Mouse (Mus musculus) spleen, adult 2 months (tissue): ENCODE measurements around the gene St3gal2.

Source experiments
- CTCF ChIP-seq: fragments of 200-500 bp; IDR thresholded peaks from 2 replicates; pipeline ENCODE4 v1.5.1; 2011; ENCODE audit warnings: mild to moderate bottlenecking, inconsistent platforms; ENCODE audit not compliant: insufficient read depth, insufficient read length, insufficient replicate concordance; ENCODE audit errors: extremely low read depth
- POLR2A ChIP-seq: fragments of 200-500 bp; IDR thresholded peaks from 2 replicates; pipeline ENCODE4 v1.6.1; 2011; ENCODE audit warnings: low read depth, low read length, inconsistent platforms

GRCm38 (mm10) chr8:110917415-110917814 is 2.3 kb upstream of the St3gal2 start:
- no peak for TF ChIP-seq CTCF
- TF ChIP-seq POLR2A = no peak
